Mouse (Mus musculus) MEL (cell line): ENCODE results near the gene Fanci. TPM values are rescaled to one million over a fixed set of nuclear protein-coding genes. Genes with fewer than 3 reads are reported as not detected.

Source experiments
- DNase-seq: peaks from one replicate; pipeline ENCODE4 v3.0.0; 2011; ENCODE audit warnings: low read depth, low spot score
- H3K27ac ChIP-seq: 2 replicates; pipeline ENCODE4 v1.5.1; 2012; ENCODE audit warnings: low read depth, mild to moderate bottlenecking, control low read depth, low read length, moderate library complexity; ENCODE audit not compliant: control insufficient read depth
- H3K27me3 ChIP-seq, 2 experiments: fragments of 150-350 bp in 1 of 2; sonication (generic) in 1 of 2; 2 replicates each; pipeline ENCODE4 v1.6.1; 2012; ENCODE audit warnings: low read length in 2 of 2, mild to moderate bottlenecking in 2 of 2, improper control_type of control experiment in 1 of 2, moderate library complexity in 1 of 2; ENCODE audit not compliant: insufficient read depth in 2 of 2, control insufficient read depth in 1 of 2
- H3K36me3 ChIP-seq, 2 experiments: 2 replicates each; pipeline ENCODE4 v1.6.1; 2012 to 2014; ENCODE audit warnings: low read length in 2 of 2, improper control_type of control experiment in 1 of 2, inconsistent platforms in 1 of 2, mild to moderate bottlenecking in 1 of 2; ENCODE audit not compliant: insufficient read depth in 2 of 2, control insufficient read depth in 1 of 2
- H3K4me1 ChIP-seq, 2 experiments: fragments of 150-350 bp in 1 of 2; sonication (generic) in 1 of 2; 2 replicates each; pipeline ENCODE4 v1.6.1; 2012; ENCODE audit warnings: low read length in 2 of 2, improper control_type of control experiment in 1 of 2, mild to moderate bottlenecking in 1 of 2; ENCODE audit not compliant: insufficient read depth in 2 of 2, control insufficient read depth in 1 of 2
- H3K4me3 ChIP-seq, 2 experiments: fragments of 150-350 bp in 1 of 2; sonication (generic) in 1 of 2; 2 replicates each; pipeline ENCODE4 v1.5.1; 2012; ENCODE audit warnings: low read depth in 2 of 2, low read length in 2 of 2, mild to moderate bottlenecking in 2 of 2, moderate library complexity in 2 of 2, control low read depth in 1 of 2, improper control_type of control experiment in 1 of 2; ENCODE audit not compliant: control insufficient read depth in 1 of 2, insufficient read depth in 1 of 2
- H3K79me2 ChIP-seq: 2 replicates; pipeline ENCODE4 v1.6.1; 2012; ENCODE audit warnings: mild to moderate bottlenecking, low read length, moderate library complexity; ENCODE audit not compliant: control insufficient read depth, poor library complexity, insufficient read depth
- H3K9ac ChIP-seq: 2 replicates; pipeline ENCODE4 v1.6.1; 2012; ENCODE audit warnings: low read depth, mild to moderate bottlenecking, control low read depth, low read length, moderate library complexity; ENCODE audit not compliant: control insufficient read depth, poor library complexity, severe bottlenecking
- H3K9me3 ChIP-seq: fragments of 150-350 bp; sonication (generic); replicated peaks from 2 replicates; pipeline ENCODE4 v1.6.1; 2012; ENCODE audit warnings: mild to moderate bottlenecking, low read length, improper control_type of control experiment, moderate library complexity; ENCODE audit not compliant: insufficient read depth
- CHD1 ChIP-seq: IDR thresholded peaks from 2 replicates; pipeline ENCODE4 v1.6.1; 2012; ENCODE audit warnings: low read depth, mild to moderate bottlenecking, inconsistent platforms, low read length, improper control_type of control experiment
- CTCF ChIP-seq, 3 experiments: IDR thresholded peaks in 2 of 3; conservative IDR thresholded peaks in 1 of 3; 2 replicates each; pipeline ENCODE4 v1.5.1; 2011 to 2012; ENCODE audit warnings: low read length in 3 of 3, low read depth in 2 of 3, mild to moderate bottlenecking in 2 of 3, improper control_type of control experiment in 1 of 3, inconsistent platforms in 1 of 3, mixed read lengths in 1 of 3, moderate library complexity in 1 of 3; ENCODE audit not compliant: control insufficient read depth in 1 of 3, insufficient read depth in 1 of 3, poor library complexity in 1 of 3, severe bottlenecking in 1 of 3
- GABPA ChIP-seq: IDR thresholded peaks from 2 replicates; pipeline ENCODE4 v1.6.1; 2012; ENCODE audit warnings: low read depth, mild to moderate bottlenecking, inconsistent platforms, low read length, improper control_type of control experiment, moderate library complexity
- JUND ChIP-seq: IDR thresholded peaks from 2 replicates; pipeline ENCODE4 v1.6.1; 2011; ENCODE audit warnings: low read depth, mild to moderate bottlenecking, improper control_type of control experiment, low read length
- KAT2A ChIP-seq: conservative IDR thresholded peaks from 2 replicates; pipeline ENCODE4 v1.6.1; 2012; ENCODE audit warnings: low read depth, low read length, improper control_type of control experiment, inconsistent platforms
- MAFK ChIP-seq: IDR thresholded peaks from 2 replicates; pipeline ENCODE4 v1.6.1; 2011; ENCODE audit warnings: low read depth, mild to moderate bottlenecking, low read length, improper control_type of control experiment, borderline replicate concordance
- MAZ ChIP-seq: IDR thresholded peaks from 2 replicates; pipeline ENCODE4 v1.6.1; 2012; ENCODE audit warnings: low read depth, mild to moderate bottlenecking, inconsistent platforms, low read length, improper control_type of control experiment
- MEF2A ChIP-seq: IDR thresholded peaks from 2 replicates; pipeline ENCODE4 v1.6.1; 2014; ENCODE audit warnings: low read depth, mild to moderate bottlenecking, inconsistent platforms, low read length, improper control_type of control experiment; ENCODE audit not compliant: poor library complexity, insufficient replicate concordance, severe bottlenecking; ENCODE audit errors: extremely low read depth
- MYC ChIP-seq: IDR thresholded peaks from 2 replicates; pipeline ENCODE4 v1.6.1; 2011; ENCODE audit warnings: low read depth, mild to moderate bottlenecking, low read length, improper control_type of control experiment, moderate library complexity
- NRF1 ChIP-seq: IDR thresholded peaks from 2 replicates; pipeline ENCODE4 v1.6.1; 2014; ENCODE audit warnings: low read depth, mild to moderate bottlenecking, inconsistent platforms, low read length, improper control_type of control experiment, moderate library complexity; ENCODE audit not compliant: poor library complexity, insufficient read depth, severe bottlenecking
- POLR2A ChIP-seq, 2 experiments: IDR thresholded peaks; 2 replicates each; pipeline ENCODE4 v1.6.1; 2011 to 2012; ENCODE audit warnings: low read length in 2 of 2, mild to moderate bottlenecking in 2 of 2, control low read depth in 1 of 2, improper control_type of control experiment in 1 of 2, low read depth in 1 of 2, moderate library complexity in 1 of 2; ENCODE audit not compliant: control insufficient read depth in 1 of 2, insufficient read depth in 1 of 2, poor library complexity in 1 of 2
- POLR2AphosphoS5 ChIP-seq: IDR thresholded peaks from 2 replicates; pipeline ENCODE4 v1.6.1; 2012; ENCODE audit warnings: low read depth, borderline replicate concordance, mild to moderate bottlenecking, inconsistent platforms, low read length, moderate library complexity, mixed read lengths
- RCOR1 ChIP-seq: IDR thresholded peaks from 2 replicates; pipeline ENCODE4 v1.6.1; 2012; ENCODE audit warnings: low read depth, mild to moderate bottlenecking, inconsistent platforms, low read length, improper control_type of control experiment
- SIN3A ChIP-seq: IDR thresholded peaks from 2 replicates; pipeline ENCODE4 v1.6.1; 2012; ENCODE audit warnings: low read length, improper control_type of control experiment, inconsistent platforms
- SMC3 ChIP-seq: IDR thresholded peaks from 2 replicates; pipeline ENCODE4 v1.6.1; 2011; ENCODE audit warnings: low read depth, low read length, improper control_type of control experiment
- TBP ChIP-seq: IDR thresholded peaks from 2 replicates; pipeline ENCODE4 v1.8.0; 2011; ENCODE audit warnings: low read depth, low read length, improper control_type of control experiment
- UBTF ChIP-seq: IDR thresholded peaks from 2 replicates; pipeline ENCODE4 v1.6.1; 2012; ENCODE audit warnings: low read depth, mild to moderate bottlenecking, inconsistent platforms, low read length, improper control_type of control experiment, moderate library complexity, borderline replicate concordance; ENCODE audit not compliant: insufficient read depth
- USF1 ChIP-seq: IDR thresholded peaks from 2 replicates; pipeline ENCODE4 v1.6.1; 2014; ENCODE audit warnings: low read depth, mild to moderate bottlenecking, inconsistent platforms, low read length, improper control_type of control experiment, moderate library complexity
- ZKSCAN1 ChIP-seq: IDR thresholded peaks from 2 replicates; pipeline ENCODE4 v1.6.1; 2012; ENCODE audit warnings: low read depth, mild to moderate bottlenecking, inconsistent platforms, low read length, improper control_type of control experiment, moderate library complexity
- ZMIZ1 ChIP-seq: IDR thresholded peaks from 2 replicates; pipeline ENCODE4 v1.6.1; 2012; ENCODE audit warnings: low read depth, mild to moderate bottlenecking, inconsistent platforms, low read length, improper control_type of control experiment, moderate library complexity
- polyA plus RNA-seq, 2 experiments: library from polyadenylated mRNA; stranded (reverse) in 1 of 2; unstranded in 1 of 2; fragments of >175 nt in 1 of 2; fragments of >200 nt in 1 of 2; gene quantifications; 2 replicates each; pipeline versions ENCODE4 v1.2.1 to v1.2.4; 2012; ENCODE audit warnings: low replicate concordance in 2 of 2, low read depth in 1 of 2; ENCODE audit not compliant: insufficient read length in 2 of 2, insufficient read depth in 1 of 2, missing spikeins in 1 of 2
- total RNA-seq: library from RNA; depleted of rRNA; stranded (reverse); fragments of 300-350 nt; gene quantifications from 2 replicates; pipeline ENCODE4 v1.2.3, GENCODE M21; 2012

Gene Fanci
- total and polyA plus RNA-seq, 3 experiments, result 8.4 to 9.0 TPM; not detected in 1

DNA sequence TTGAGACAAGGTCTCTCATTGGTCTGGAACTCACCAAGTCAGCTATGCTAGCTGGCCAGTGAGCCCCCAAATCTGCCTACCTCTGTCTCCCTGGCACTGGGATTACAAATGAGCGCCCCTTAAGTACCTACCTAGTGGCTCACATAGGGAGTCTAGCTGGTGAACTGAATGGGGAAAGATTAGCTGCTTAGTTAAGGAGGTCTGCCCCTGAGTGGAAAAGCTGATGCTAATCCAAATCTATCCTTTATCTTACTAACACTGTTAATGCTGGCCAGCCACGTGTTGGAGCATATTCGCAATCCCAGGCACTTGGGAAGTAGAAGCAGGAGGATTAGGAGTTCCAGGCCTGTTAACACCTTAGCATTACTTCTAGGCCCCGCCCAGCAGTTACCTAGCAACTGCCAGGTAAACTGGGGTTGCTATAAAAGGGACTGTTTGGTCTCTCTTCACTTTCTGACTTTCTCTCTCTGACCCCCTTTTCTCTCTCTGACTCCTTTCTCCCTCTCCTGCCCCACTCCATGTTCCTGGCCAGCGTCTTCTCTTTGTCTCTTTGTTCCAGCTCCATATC lies 1.5 kb upstream of the Fanci start:
- Histone ChIP-seq H3K79me2 (peaks cover 3% of the 10 kb centered on the region; the same call in 1 of the 2 replicates), H3K36me3 (peaks cover 0 to 8% of the 10 kb centered on the region in 2 experiments; a peak in 2 of 4 replicates), H3K27ac (no peak overlapping the region), H3K9me3 (no peaks in the 10 kb centered on the region), H3K4me3 (no peak overlapping the region), H3K4me1 (peaks cover 0 to 5% of the 10 kb centered on the region in 2 experiments; a peak in 2 of 4 replicates), H3K9ac (no peak overlapping the region), H3K27me3 (no peaks in the 10 kb centered on the region)
- TF ChIP-seq UBTF (no peak), ZKSCAN1 (no peak), CTCF (IDR thresholded peaks at IDR 0.05 in 2 of 3, conservative IDR thresholded peaks at IDR 0.05 in 1 of 3; ENCODE audit: control insufficient read depth in 1 of 3, insufficient read depth in 1 of 3, low read depth in 2 of 3, low read length in 3 of 3, poor library complexity in 1 of 3, severe bottlenecking in 1 of 3) (no peak), ZMIZ1 (no peak), SIN3A (no peak), KAT2A (no peak), POLR2A (IDR thresholded peaks at IDR 0.05; ENCODE audit: control insufficient read depth in 1 of 2, insufficient read depth in 1 of 2, low read depth in 1 of 2, low read length in 2 of 2, poor library complexity in 1 of 2) (no peak), TBP (no peak), RCOR1 (no peak), USF1 (no peak), MAZ (no peak), SMC3 (no peak), POLR2AphosphoS5 (no peak), JUND (no peak), MAFK (no peak), CHD1 (no peak)
- no peak for DNase-seq

DNA sequence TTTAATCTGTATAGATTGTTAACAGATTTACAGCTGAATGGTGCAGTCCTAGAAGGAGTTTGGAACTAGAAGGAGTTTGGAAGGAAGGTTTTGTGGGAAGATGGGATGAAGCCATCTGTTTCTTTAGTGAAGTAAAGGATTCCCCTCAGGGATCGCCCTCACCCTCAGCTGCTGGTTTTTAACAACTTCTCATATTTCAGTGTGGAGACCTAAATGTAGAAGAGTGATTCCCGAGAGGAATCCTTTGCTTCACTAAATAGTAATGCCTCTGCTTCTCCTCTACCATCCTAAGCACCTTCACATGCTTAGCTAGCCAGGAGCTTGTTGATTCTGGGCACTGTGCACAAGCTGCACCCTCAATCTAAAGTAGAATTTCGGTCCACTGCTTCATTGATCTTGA lies 258 bp upstream of the Fanci start:
- TF ChIP-seq MYC (0 out of 2 replicates have a peak, but pooled peaks have one; percentile 26), NRF1 (no peak), MEF2A (no peak), GABPA (no peak), UBTF (no peak)
- peaks cover 0 to 5% of the 10 kb centered on the region in 2 experiments; a peak in 2 of 4 replicates for H3K4me1 ChIP-seq
- H3K4me3 ChIP-seq, result peak overlapping the region; percentile 60 to 86
- peaks cover 0 to 8% of the 10 kb centered on the region in 2 experiments; a peak in 2 of 4 replicates for H3K36me3 ChIP-seq
- H3K79me2 ChIP-seq, result peaks cover 3% of the 10 kb centered on the region; the same call in 1 of the 2 replicates
- no peak for DNase-seq
- no peaks in the 10 kb centered on the region for H3K27me3 ChIP-seq
- peak overlapping the region; percentile 86 for H3K9ac ChIP-seq
- no peaks in the 10 kb centered on the region for H3K9me3 ChIP-seq
- H3K27ac ChIP-seq, result peak overlapping the region; percentile 76
